Mouse (Mus musculus) erythroblast, adult 5-6 weeks (primary cell): ENCODE measurements around the gene Ets1. TPM values are rescaled to one million over a fixed set of nuclear protein-coding genes. Genes with fewer than 3 reads are reported as not detected.

Experiments used
- ATAC-seq: replicated peaks from 2 replicates; pipeline ENCODE4 v1.8.0; 2016; ENCODE audit warnings: moderate number of reproducible peaks, mild to moderate bottlenecking, moderate TSS enrichment, inconsistent platforms; ENCODE audit not compliant: poor library complexity, low FRiP score, severe bottlenecking
- total RNA-seq, 2 experiments: library from RNA; stranded (forward) in 1 of 2; stranded (reverse) in 1 of 2; fragments of 150-400 nt in 1 of 2; fragments of 200-764, 138-1000 nt in 1 of 2; gene quantifications; 2 replicates each; pipeline versions ENCODE4 v1.2.3 to v1.2.4; 2015 to 2017; ENCODE audit warnings: low replicate concordance in 2 of 2

The Ets1 gene
- total RNA-seq, 2 experiments from 2014 or later = 5.0 to 11.3 TPM

GRCm38 (mm10) chr9:32615461-32615860 lies 20.6 kb upstream of the Ets1 start:
- no peak for ATAC-seq

- ATAC-seq = no peak
Observed at GRCm38 (mm10) chr9:32615986-32616385, 20.0 kb upstream of the Ets1 start.

GRCm38 (mm10) chr9:32616516-32617429 lies 19.2 kb upstream of the Ets1 start:
- ATAC-seq = no peak

GRCm38 (mm10) chr9:32617430-32617768 lies 18.6 kb upstream of the Ets1 start:
- no peak for ATAC-seq

- no peak for ATAC-seq
Observed at GRCm38 (mm10) chr9:32618544-32619120, 17.4 kb upstream of the Ets1 start.

GRCm38 (mm10) chr9:32619661-32620060 lies 16.4 kb upstream of the Ets1 start:
- no peak for ATAC-seq

GRCm38 (mm10) chr9:32620446-32620845 lies 15.6 kb upstream of the Ets1 start:
- no peak for ATAC-seq

- ATAC-seq = no peak
Observed at GRCm38 (mm10) chr9:32629385-32629981, 6.5 kb upstream of the Ets1 start.

- no peak for ATAC-seq
Observed at GRCm38 (mm10) chr9:32631341-32631740, 4.7 kb upstream of the Ets1 start.

GRCm38 (mm10) chr9:32632237-32632636 lies 3.8 kb upstream of the Ets1 start:
- ATAC-seq = no peak

GRCm38 (mm10) chr9:32644981-32645380 lies 9.0 kb downstream of the Ets1 start:
- ATAC-seq = no peak

GRCm38 (mm10) chr9:32645475-32645874 lies 9.5 kb downstream of the Ets1 start:
- ATAC-seq = no peak

GRCm38 (mm10) chr9:32646539-32647258 lies 10.7 kb downstream of the Ets1 start:
- ATAC-seq = no peak

- ATAC-seq = no peak
Observed at GRCm38 (mm10) chr9:32647506-32648250, 11.7 kb downstream of the Ets1 start.

GRCm38 (mm10) chr9:32648286-32648685 lies 12.3 kb downstream of the Ets1 start:
- no peak for ATAC-seq

- no peak for ATAC-seq
Observed at GRCm38 (mm10) chr9:32650738-32651137, 14.7 kb downstream of the Ets1 start.

GRCm38 (mm10) chr9:32652112-32652511 lies 16.1 kb downstream of the Ets1 start:
- no peak for ATAC-seq

GRCm38 (mm10) chr9:32654305-32654704 lies 18.3 kb downstream of the Ets1 start:
- no peak for ATAC-seq

GRCm38 (mm10) chr9:32656351-32656844 lies 20.4 kb downstream of the Ets1 start:
- no peak for ATAC-seq

- no peak for ATAC-seq
Observed at GRCm38 (mm10) chr9:32657124-32657523, 21.1 kb downstream of the Ets1 start.
